Mouse (Mus musculus) T-helper 17 cell (primary cell): ENCODE measurements around the gene Mcf2l.

Experiments used
- in situ Hi-C, 2 experiments: fragments of 300-600 bp; cut with MboI, MseI; formaldehyde crosslinking; loops; 1 replicate in 1 of 2; 2 replicates in 1 of 2; pipeline ENCODE4 v1.15.1; 2025; ENCODE audit warnings: high pct_unique_total_duplicates in 2 of 2

Mcf2l gene

DNA sequence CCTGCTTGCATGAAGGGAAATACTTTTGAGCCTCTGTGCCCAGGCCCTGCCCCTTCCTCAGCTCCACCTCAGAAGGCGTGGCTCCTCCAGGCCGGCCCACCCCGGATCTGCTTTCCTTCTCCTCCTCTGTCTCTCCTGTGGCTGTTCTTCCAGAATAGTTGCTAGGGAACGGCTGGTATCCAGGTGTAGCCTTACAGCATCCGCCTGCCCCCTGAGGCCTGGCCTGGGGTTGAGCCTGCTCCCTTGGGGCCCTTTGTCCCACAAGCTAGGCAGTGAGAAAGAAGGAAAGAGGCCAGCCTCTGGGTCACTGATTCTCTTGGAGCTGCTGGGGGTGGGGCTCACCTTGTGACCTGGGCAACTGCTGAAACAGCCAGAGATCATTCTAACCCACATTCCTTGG is 38.4 kb downstream of the Mcf2l start:
- in situ Hi-C loops = no loop called here

DNA sequence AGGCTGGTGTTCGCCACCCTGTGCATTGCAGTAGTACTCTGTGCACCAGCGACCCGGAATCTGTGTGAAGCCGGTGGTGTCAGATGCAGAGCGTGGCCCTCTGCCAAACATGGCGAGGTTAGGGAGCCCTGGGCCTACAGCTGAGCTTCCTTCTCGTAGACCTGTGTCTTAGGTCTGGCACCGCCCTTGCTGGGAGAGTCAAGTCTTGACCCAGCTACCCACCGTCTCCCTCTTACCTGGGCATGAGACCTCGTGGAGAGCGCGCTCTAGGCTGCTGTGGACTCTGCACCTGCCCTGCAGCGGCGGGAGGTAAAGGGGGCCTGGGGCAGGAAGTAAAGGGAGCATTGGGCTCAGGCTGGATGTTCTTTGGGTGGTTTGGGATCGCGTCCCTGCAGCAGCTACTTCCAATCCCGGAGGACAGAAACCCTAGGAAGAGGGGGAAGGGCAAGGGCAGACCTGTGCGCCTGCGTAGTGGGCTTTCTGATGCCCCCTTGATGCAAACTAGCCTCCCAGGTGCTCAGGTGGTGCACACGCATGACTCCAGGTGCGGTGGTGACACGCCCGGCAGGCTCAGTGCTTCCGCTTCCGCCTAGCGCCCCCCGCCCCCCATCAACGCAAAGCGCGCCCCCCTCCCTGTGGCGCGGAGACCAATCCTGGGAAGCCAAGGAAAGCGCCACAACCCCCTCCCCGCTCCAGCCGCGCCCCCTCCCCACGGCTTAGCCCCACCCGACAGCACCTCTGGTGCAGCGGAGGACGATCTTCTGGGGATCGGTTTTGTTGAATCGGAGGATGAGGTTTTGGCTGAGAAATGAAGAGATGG is 41.8 kb downstream of the Mcf2l start:
- in situ Hi-C loops = no loop called here

DNA sequence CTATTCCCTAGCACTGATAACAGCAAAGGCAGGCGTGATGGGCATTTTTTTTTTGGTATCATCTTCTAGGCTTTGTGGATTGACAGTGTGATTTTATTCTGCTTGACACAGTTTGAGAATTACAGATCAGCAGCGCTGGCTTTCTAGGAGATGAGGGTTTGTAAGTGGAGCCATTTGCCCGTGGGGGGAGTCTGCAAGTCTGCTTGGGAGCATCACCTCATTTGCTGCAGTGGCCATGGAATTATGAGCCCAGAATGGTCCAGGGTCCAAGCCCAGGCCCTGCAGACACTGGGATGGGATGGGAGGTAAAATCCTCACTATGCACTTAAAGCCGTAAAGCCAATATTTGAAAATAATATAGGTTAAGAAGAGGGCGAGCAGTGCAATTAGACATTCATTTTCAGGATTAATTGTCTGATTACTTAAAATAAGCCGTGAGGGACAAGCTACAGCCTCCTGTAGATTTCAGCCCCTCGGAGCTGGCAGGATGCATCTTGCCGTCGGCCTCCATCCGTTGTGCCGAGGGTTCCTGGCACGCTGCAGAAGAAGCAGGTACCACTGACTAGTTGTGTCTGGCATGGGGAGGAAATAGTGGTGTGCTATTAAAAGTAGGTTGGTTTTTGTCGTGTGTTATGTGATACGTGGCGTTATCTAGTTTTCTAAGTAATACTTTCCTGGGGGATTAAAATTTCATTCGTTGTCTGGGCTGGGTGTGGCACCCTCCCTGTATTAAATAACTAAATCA is 42.7 kb downstream of the Mcf2l start:
- in situ Hi-C loops = no loop called here

DNA sequence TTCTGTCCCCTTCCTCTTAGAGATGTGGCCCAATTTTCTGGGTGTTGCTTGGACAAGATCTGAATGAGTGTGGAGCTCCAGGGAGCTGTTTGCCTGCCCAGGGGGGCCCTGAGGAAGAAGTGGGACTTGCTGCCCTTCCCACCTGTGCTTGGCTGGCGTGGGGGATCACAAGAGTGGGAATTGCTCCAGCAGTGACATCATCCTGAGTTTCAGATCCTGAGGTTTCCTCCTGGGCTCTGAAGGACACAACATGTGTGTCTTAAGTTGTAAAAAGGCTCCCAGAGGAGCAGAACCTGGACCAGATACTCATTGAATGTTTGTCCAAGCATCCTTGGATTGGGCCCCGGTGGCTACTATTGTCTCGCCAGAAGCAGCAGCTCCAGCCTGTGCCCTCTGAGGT is 43.4 kb downstream of the Mcf2l start:
- in situ Hi-C loops = no loop called here

DNA sequence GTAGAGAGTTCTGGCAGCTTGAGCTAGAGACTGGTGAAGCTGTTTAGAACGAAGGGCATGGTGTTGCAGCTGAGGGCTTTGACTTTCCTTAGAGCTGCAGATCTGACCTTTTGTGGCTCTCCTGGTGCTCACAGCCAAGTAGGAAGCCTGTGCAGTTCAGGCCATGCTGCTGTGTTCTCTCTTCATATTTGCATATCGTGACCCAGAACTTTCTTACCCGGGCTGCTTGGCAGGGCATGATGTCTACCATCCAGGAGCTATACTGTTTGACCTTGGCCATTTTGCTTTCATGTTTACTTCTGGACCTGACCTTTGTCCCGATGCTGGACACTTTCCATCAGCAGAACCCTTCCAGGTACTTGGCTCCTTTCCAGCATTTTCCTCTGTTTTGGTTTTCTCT is 44.2 kb downstream of the Mcf2l start:
- in situ Hi-C loops = no loop called here

DNA sequence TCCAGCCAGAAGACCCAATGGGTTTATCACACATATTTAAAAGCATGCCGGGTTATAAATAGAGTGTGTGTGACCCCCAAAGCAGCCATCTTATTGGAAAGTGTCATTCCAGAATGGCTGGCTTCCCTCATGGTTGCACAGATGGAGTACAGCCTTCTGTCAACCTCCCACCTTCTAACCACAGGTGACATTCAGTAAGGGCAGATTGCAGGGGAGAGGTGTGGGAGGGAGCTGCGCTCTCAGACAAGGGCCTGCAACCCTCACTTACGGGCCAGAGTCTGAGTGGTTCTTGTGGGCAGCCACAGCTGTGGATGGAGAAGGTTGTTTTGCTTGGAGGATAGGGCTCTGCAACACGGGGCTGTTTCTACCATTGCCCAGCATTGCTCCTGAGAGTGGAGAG is 47.0 kb downstream of the Mcf2l start:
- in situ Hi-C loops = no loop called here

DNA sequence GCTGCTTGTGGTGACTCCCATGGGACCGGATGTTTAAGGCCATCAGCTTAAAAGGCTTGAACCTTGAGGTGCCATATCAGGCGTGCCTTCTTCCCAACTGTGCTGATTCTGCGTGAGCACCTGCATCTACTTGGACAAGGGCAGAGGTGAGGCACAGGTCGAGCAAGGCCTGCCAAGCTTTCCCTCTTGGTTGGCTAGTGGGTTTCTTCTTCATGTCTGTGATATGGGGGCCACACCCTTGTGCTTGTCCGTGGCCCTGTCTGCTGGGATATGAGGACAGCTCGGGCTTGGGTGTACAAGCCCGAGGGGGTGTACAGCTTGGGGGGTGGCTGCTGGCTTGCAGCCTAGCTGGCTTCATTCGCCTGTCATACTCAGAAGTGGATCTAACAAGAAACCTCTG is 51.4 kb downstream of the Mcf2l start:
- in situ Hi-C loops = no loop called here

DNA sequence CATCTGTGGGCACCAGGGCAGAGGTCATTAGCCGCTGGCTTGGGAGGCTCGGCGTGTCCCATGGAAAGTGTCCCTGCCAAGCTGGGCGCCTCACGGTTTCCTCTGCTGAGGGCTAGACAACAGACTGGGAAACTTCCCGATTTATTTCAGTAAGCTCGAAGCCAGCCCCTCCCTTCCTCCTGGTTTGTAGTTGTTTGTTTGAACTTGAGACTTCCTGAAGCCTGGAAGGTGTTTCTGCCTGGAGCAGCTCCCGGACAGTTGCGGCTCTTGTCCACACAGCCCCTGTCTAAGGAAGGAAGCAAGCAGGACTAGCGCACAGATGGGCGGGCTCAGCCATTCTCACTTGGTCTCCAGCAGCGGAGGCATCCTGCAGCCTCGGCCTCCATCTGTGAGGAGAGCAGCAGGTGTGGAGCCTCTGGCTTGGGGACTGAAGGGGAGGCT is 52.4 kb downstream of the Mcf2l start:
- in situ Hi-C loops = no loop called here

DNA sequence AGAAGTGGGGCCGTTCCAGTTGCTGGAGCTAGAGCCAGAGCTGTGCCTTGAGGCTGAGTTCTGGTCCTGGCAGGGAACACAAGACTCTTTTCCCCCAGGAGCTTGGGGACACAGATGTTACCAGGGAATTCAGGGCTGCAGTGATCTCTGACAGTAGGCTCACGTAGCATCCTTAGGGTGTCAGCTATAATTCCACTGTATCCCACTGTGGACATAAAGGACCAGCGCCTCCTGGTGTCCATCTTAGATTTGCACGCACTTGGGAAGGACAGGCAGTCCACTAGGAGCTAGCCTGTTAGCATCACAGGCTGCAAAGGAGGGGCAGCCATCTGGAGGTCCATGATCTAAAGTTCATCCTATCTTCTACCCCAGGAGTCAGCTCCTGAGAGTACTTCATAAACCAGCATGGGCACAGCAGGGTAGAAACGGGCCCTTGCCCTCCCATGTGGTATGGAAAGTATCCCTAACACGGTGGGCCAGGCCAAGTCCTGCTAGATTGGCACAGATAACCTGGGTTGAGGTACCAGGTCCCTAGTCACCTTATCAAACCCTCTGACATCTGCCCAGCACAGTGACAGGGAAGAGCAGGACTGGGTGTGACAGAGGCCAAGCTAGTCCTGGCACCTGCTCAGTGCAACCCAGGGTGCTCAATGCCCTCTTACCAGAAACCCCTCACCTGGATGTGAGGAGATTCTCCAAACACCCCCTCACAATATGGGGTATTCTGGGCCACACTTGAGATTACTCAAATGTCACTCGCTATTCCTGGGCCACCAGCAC is 53.8 kb downstream of the Mcf2l start:
- in situ Hi-C loops = no loop called here

DNA sequence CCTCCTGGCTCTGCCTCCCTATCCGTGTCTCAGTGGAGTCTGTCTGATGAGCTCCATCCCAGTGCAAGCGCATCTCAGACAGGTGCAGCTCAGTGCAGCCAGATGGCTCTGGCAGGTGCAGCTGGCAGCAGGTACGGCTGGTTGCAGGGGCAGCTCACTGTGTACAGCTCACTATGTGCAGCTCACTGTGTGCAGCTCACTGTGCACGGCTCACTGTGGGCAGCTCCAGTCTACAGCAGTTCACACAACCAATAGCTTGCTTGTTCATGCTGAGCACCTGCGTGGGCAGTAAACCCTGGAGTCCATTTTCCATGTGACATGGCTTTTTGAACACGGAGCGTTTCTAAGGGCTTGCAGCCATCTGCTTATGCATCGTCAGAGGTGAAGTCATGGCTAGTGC is 54.4 kb downstream of the Mcf2l start:
- in situ Hi-C loops = no loop called here

DNA sequence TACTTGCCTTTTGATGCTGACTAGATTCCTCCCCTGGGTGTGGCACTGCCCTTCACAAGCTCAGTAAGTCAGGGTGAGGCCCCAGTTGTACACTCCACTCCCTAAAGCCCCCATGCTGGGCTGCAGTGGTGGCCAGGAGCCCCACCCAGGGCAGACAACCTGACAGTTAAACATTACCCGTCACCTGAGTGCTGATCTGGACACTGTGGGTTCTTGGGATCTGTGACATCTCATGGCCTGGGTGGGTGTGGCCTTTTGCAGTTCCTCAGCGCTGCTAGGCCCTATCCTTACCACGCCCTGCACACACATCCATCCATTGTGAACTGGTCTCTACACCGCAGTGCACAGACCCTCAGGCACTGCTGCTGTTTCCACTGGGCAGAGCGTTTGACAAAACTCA is 55.3 kb downstream of the Mcf2l start:
- in situ Hi-C loops = no loop called here

DNA sequence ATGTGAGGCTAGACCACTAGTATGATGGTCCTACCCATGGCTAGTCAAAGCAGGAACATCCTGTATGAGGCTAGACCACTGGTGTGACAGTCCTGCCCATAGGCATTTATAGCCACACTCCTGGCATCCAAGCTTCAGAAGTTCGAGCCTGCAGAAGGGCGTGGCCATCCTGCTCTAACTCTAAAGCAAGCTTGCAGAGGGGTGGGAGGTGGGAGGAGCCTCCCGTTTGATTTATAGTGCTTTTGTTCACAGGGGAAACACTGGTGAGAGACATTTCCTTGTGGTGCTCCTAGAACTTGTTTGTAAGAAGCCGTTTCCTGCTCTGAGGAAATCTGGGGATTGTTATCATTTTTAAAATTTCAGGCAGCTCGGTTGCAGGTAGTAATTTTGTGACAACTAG is 56.7 kb downstream of the Mcf2l start:
- in situ Hi-C loops = no loop called here

DNA sequence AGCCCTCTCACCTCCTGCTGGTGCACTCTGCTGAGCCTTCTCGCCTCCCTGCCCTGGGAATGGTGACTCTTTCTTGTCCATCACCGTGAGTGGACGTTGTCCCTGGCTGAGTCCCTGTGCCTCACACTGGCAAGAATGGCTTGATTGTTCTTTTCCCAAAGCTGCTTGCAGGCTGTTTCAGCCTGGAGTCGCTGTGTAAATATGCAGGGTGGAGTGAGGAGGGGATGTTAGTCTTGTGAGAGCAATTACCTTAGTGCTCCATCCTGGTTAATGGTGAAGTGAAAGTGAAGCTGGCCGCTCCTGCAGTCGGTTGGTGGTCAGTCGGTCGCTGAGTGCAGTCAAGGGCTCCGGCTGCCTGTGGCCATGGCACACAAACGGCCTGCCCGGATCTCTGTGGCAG is 57.8 kb downstream of the Mcf2l start:
- in situ Hi-C loops = no loop called here

DNA sequence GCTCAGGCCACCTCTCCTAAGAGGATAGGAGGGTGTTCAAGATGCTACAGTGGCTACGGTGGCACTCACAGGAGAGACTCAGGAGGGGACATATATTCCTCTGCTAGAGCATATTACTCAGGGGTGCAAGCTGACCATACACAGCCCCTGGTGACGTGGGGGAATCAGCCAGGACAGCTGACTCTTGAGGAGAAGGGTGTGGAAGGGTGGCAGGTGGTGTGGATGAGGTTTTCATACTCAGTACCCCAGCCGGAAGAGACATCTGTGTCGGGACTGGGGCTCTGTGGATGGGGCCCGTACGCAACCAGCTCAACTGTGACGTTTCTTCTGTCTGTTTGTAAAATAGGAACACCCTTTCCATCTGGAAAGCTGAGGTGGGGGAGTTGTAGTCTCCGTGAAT is 58.9 kb downstream of the Mcf2l start:
- in situ Hi-C loops = no loop called here

DNA sequence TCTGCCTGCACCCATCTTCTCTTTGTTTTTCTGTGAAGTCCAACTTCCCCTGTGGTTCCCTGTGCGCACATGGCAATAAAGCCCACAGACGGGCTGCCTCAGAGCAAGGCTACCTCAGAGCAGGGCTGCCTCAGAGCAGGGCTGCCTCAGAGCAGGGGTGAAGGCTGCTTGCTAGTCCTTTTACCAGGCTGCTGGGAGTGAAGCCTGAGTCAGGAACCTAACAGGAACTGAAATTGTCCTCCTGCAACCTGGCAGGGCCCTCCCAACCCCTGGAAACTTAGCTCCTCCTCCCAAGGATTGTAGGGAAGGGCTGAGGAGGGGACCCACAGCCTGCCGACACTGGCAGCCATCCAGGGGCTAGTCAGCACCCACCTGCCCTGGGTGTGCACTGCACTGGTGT is 60.2 kb downstream of the Mcf2l start:
- in situ Hi-C loops = no loop called here

DNA sequence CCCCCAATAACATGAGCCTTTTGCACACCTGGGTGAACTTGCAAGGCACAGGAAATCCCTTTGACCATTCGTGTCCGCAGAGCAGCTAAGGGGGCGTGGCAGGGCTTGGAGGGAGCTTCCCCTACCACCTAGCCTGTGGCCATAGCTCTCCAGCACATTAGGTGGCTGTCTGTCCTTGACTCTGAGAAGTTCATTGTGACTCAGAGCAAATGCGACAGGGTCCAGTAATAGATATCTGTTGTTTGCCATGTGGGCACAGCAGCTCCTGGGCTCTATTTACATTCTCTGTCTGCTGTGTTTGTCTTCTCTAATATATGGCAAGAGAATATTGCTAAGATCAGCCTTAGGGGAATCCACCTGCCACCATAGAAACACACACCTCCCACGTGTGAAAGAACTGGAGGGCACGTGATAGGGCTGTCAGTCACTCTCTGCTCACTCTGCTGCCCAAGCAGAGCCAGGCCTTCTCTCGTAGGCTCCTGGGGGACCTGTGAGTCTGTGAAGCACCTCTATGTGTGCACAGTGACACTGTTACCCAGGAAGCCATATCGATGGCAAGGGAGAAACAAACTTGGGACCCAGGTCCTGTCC is 60.9 kb downstream of the Mcf2l start:
- in situ Hi-C loops = no loop called here

DNA sequence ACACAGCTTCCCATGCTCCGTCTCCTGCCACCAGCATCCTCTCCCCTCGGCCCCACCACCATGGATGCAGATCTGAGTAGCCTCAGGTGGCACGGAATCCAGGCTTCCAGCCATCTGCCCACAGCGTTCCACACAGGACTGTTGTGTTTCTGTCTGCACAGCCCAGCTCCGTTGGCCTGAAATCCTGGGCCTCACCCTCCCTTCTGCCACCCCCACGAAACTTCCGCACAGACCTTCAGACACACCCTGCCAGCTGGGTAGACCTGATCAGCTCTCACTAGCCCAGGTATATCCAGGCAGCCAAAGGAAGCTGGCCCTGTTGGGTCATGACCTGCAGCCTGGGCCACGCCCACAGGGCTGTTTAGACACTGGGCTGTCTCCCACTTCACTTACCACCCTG is 66.9 kb downstream of the Mcf2l start:
- in situ Hi-C loops = no loop called here

DNA sequence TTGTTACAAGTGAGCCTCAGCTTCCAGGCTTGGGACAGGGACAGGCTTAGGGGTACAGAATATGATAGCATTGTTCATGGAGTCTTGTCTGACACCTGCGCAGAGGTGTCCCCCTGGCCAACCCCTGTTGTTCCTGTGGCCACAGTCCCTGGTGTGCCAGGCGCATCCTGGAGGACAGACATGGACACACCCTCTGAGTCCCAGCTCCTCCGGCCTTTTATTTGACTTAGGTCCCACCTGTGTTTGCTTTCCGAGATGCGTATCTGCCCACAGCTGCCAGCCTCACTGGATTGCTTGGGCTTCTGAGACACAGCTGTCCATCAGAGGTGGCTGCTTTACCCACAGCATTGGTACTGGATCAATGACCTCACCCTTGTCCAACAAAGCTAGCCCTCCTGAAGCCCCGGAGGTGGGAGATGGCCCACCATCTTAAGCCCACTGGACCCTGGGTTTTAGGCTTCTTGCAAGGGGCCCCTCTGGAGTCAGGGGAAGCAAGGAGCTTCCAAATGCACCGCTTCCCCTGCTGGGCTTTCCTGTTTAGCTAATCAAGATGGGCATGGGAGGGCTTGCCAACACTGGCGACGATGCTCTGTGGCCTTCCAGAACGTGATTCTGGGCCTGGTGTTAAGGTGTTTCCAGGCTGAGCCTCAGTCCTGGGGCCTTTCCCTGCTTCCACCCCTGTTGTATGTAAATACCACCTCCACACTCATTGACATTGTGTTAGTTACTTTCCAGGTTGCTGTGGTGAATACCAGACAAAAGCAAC is 67.7 kb downstream of the Mcf2l start:
- in situ Hi-C loops = no loop called here

DNA sequence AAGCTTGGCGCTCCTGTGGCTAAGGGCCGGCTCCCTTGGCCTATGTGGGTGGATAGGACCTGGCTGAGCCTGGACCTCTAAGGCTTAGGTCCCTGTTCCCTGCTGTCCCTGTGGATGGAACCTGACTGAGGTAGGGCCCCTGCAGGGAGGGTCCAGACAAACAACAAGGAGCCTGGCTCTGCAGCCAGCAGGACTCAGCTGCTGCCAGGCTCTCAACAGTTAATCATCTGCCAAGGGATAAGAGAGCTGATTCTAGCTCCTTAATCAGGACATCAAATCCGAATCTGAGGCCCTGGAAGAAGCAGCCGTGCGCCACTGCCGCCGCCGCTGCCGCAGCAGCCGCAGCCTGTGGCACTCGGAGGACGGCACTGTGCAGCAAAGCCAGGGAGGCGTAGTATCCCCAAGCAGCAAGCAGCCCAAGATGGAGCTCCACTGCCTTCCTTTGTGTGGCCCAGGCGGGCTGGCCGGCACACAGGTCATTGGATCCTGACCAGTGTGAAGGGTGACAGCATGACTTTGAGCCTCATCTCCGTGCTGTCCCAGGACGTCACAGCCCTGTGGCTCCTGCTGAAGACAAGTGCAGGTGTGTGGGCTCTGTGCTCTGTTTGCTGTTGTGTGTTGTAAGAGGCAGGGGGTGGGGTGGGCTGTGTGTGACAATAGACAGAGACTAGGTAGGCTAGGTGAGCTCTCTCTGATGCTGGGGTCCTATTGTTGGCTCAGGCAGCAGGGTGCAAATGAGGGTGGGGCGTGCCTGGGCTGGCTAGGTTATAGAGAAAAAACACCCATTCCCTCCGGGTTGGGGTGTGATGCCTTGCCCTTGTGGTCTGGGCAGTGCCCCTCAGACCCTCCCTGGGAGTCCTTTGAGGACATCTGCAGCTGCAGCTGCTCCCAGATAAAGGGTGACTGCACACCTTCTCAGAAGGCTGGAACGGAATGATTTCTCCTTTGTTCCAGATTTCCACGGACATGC is 74.3 kb downstream of the Mcf2l start:
- in situ Hi-C loops = no loop called here

DNA sequence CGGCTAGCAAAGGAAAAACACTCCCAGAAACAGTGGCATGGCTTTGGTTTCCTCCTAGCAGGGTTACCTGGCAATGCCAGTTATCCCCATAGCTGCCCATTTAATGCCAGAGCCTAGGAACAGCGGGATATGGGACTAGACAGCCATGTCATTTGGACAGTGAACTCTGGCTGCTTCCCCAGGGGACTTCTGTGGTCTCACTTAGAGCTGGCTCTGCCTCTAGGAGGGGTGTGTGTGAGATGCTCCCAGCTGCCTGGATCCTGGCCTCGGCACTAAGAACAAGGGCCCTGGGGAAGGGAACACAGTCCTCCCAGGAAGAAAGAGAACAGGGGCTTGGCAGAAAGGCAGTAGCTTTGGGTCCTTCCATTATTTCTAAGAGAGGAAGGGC is 75.0 kb downstream of the Mcf2l start:
- in situ Hi-C loops = no loop called here
